Mouse (Mus musculus) telencephalon, adult 2 months (tissue): ENCODE measurements around the gene Tmem136.
A peak's percentile ranks its signal among the peaks of the same experiment; 100 is the strongest.

Experiments used
- DNase-seq: peaks from one replicate; pipeline ENCODE4 v3.0.0-alpha.2; 2011; ENCODE audit warnings: low read depth, low spot score

The Tmem136 gene

DNA sequence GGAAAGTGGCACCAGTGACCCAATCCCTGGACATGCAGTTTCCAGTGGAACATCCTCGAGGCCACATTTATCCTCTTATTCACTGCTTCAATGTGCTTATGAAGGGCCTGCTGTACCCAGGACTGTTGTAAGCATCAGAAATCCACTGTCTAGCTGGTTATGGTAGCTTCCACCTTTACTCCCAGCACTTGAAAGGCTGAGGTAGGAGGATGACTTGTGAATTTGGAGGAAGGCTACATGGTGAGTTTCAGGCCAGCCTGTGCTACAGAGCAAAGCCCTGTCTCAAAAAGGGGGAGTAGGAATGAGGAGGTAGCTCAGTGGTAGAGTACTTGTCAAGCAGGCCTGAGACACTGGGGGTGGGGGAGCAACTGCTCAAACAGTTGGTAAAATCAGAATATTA lies 8.3 kb downstream of the Tmem136 start:
- no peak for DNase-seq

DNA sequence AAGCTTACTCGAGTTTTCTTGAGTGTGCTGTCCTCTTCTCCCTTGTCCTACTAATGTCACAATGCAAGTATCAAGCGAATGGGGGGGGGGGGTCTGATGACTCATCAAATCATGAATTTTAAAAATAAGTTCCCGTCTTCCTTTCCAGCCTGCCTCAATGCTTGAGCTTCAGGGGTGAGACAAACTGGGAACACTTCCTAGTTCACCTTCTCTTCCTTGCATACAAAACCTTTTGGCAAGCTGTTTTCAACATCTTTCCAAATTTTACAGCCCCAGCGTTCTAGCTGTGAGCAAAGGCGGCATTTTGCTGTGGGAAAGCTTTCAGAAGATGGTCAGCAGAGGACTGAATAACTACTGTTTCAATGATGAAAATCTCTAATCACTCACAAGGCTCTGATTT lies 8.8 kb downstream of the Tmem136 start:
- DNase-seq: no peak

DNA sequence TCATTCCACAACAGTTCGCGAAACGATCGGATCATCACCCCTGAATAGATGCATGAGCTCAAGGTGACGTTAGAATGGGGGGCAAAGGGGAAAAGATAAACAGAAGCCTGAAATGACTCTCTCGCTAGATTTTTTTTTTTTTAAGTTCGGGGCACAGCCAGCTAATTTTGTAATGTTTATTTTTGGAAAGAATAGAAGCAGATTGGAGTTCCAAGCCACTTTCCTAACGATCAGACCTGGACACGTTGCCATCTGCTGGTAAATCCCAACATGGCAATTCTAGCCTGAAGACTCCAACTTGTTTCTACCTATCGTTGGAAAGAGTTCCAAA lies 9.2 kb downstream of the Tmem136 start, which contains the start of gene Arhgef12:
Gene Arhgef12 (minus strand): TSS at position 53 of the 331 bp plus-strand sequence.
- peak; percentile 73 for DNase-seq

- DNase-seq: no peak
These were observed 9.8 kb downstream of the Tmem136 start for GRCm38 (mm10) chr9:43106426-43107186.

- peak; percentile 91 for DNase-seq
These were observed 10.6 kb downstream of the Tmem136 start for GRCm38 (mm10) chr9:43105664-43106361.

DNA sequence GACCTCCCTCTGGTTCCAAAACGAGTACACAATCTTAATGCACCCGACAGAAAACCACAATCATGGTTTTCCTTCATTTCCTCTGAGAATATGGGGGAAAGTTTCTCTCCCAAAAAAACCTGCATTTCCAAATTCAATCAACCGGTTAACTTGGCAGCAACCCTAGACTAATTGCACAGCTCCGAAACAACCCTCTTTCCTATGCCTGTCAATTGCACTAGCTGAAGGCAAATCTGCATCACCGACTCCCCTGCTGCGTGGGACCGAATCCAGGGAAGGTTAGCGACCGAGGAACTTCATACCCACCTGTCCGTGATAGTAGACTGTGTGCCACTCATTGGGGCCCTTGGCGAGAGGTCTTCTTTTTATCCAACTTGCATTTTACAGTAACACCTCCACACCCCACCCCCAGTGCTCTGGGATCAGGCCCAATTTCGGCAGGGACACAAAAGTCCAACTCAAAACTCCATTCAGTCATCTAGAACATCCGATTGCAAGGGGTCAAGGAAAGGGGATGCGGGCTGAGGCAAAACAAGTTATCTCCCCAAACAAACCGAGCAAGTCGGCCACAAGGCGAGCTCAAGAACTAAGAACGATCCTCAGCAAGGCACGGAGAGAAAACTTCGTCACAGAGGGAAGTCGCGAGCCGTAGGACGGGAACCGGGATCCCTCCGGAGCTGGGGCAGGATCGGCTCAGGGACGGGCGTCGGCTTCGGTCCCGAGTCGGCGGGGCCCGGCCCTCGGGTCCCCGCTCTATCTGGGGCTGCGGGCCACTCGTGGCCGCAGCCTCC lies 11.3 kb downstream of the Tmem136 start:
- no peak for DNase-seq

GRCm38 (mm10) chr9:43104526-43104872 lies 11.9 kb downstream of the Tmem136 start:
- DNase-seq: no peak

GRCm38 (mm10) chr9:43103675-43104299 lies 12.6 kb downstream of the Tmem136 start:
- no peak for DNase-seq

- DNase-seq: no peak
These were observed 13.4 kb downstream of the Tmem136 start for GRCm38 (mm10) chr9:43102931-43103330.

GRCm38 (mm10) chr9:43101936-43102595 lies 14.3 kb downstream of the Tmem136 start:
- no peak for DNase-seq

GRCm38 (mm10) chr9:43098922-43099321 lies 17.4 kb downstream of the Tmem136 start:
- DNase-seq: no peak

DNA sequence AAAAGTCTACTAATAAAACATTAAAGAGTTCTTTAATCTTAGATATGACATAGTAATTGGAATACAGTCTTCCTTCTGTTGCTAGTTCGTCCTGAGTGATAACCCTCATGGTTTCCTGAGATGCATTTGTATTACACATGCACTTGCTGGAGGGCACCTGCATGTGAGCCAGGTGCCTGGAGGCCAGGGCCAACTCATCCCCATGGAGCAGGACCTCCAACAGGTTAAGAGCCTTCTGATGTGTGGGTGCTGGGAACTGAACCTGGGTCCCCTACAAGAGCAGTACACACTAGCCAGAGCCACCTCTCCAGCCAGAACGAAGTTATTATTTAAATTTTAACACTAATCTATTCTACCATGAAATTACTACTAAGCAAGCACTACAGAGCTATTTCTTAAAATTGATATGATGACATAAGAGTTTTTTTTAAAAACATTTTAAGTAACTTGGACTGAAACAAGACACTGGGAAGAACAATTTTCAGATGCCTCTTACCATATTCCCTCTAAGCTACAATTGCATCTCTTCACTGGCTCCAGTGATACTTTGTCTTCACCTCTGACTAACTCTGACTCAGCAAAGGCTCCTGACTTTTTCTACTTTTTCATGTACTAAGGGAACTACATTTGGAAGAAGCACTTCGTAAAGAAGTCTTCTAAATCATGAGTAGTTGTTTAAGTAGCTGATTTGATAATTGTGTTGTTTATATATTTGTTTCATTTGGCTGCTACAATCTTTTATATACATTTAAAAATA lies 18.4 kb downstream of the Tmem136 start:
- DNase-seq: no peak

DNA sequence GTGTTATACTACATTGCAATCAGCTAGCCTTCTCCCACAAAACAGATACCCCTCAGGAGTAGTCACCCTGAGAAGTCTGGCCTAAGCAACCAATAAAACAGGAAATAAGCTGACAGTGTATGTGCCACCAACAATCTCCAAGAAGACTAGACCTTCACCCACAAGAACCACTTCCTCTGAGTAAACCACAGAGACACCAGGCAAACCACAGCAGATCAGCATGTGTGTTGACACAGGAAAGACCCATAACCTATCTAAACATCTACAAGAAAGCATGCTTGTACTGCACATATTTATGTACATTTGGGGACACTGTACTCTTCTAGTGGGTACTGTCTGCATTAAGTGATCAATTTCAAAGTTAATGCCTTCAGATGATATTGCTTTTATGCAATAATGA lies 20.0 kb downstream of the Tmem136 start:
- DNase-seq: no peak

DNA sequence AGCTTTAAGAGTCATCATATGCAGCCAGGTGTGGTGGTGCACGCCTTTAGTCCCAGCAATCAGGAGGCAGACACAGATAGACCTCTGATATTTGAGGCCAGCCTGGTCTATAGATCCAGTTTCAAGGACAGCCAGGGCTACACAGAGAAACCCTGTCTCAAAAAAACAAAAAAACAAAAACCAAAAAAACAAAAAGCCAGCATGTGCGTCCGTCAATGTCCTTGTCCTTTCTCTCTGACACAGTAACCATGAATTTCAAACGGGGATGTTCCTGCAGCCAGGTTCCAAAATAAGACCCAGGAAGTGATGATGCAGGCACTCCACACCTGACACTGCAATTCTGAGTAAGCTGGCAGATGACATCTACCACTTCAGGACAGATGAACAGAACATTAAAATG lies 21.5 kb downstream of the Tmem136 start:
- no peak for DNase-seq

DNA sequence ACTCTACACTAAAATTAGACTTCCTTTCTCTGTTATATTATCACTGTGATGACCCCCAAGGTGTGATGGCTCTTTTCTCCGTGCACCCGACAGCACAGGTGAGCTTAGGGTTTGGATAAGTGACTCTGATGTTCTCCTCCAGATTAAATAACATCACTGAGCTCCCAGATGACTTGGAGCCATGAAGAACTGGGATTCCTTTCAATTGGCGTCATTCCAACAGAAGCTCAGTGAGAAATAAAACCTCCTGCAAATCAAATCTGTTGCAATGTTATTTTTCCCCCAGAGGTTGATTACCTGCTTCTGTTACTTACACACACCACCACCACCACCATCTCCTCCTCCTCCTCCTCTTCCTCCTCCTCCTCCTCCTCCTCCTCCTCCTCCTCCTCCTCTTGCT lies 22.6 kb downstream of the Tmem136 start:
- DNase-seq: peak; percentile 62

GRCm38 (mm10) chr9:43085686-43086285 lies 30.6 kb downstream of the Tmem136 start:
- DNase-seq: no peak

GRCm38 (mm10) chr9:43084496-43085362 lies 31.6 kb downstream of the Tmem136 start:
- no peak for DNase-seq

DNA sequence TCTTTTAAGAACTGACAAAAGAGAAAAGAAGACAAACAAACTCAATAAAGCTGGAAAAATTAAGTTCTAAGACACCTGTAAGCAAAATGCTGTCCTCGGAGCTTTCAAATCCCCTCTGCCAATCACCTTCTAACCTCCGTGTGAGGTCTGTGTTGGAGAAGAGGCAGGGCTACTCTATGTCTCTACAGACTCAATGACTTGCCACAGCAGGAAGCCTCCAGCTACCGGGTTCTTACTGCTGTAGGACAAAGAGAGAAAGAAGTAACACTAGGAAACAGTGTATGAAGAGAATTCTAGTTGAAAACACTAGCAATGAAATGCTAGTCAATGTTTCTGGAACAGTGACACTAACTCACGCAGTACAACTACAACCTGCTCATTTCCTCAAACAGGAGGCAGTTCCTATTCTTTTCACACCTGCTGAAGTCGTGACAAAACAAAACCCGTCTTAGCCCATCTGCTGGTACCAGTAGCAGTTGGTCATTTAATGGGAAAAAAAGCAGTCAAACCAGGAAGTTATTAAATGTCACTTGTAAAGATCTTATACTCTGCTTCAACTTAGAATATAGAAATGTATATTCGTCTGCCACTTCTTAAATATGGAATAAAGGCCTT lies 32.8 kb downstream of the Tmem136 start:
- no peak for DNase-seq

- no peak for DNase-seq
These were observed 37.7 kb downstream of the Tmem136 start for GRCm38 (mm10) chr9:43078711-43079110.
